Mouse (Mus musculus) embryonic fibroblast, embryonic 13.5 days (primary cell): ENCODE results near the gene Galm.

Experiments
- CTCF ChIP-seq: IDR thresholded peaks from 2 replicates; pipeline ENCODE4 v1.5.1; 2011; ENCODE audit warnings: mild to moderate bottlenecking, control low read depth, low read length, moderate library complexity, borderline replicate concordance; ENCODE audit not compliant: insufficient read depth
- POLR2A ChIP-seq: IDR thresholded peaks from 2 replicates; pipeline ENCODE4 v1.6.1; 2011; ENCODE audit warnings: low read depth, mild to moderate bottlenecking, control low read depth, low read length, moderate library complexity

DNA sequence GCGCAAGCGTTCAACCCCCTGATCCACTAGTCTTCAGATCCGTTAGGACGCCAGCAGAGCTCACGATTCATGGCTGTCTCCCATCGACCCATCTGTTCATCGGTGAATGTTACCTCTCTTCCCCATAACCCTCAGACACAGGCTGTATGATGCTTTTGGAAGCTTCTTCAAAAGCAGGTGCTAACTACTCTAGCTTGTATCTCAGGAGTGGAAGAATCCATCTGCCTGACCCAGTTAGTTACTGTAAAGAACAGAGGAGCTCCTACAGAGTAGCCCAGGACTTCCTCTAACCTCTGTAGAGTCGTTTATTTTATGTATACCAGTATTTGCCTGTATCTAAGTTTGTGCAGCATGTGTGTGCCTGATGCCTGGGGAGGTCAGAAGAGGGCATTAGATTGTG is 29.6 kb downstream of the Galm start:
- TF ChIP-seq CTCF (no peak), POLR2A (no peak)
